Mouse (Mus musculus): ENCODE measurements around the gene Msx1.

GRCm38 (mm10) chr5:37832766-37833165 lies 8.4 kb upstream of the Msx1 start:
- TF ChIP-seq CTCF (IDR thresholded peaks at IDR 0.05; ENCODE audit: extremely low read depth, insufficient read depth, insufficient read length, insufficient replicate concordance) (no peak), POLR2A (IDR thresholded peaks at IDR 0.05; ENCODE audit: low read depth, low read length) (no peak)

All from spleen, adult 2 months (tissue).